Mouse (Mus musculus) kidney, adult 9 months (tissue): ENCODE data around the gene Vegfd.

Source experiments
- DNase-seq: peaks from one replicate; pipeline ENCODE4 v3.0.0; 2022

Vegfd gene

DNA sequence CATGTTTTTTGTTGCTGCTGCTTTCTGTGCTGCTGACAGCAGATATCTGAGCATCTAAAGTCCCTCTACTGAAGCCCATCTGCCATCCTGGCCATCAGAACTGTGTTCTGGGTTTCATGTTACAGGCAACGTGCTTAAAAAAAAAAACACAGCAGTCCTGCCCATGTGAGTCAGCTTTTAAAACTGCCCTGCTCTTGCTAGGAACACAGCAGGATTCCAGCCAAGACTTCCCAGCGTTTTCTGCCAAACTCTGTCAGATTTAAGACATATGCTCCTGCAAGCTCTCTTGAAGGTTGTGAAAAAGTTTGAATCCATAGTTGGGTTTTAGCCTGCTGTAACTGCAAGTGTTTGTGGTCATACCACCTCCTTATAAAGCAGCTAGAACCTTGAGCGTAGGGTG, at the start of gene Vegfd:
TSS of gene Vegfd (plus strand) at position 298 of the 400 bp plus-strand sequence.
- DNase-seq, result peak; percentile 48

DNA sequence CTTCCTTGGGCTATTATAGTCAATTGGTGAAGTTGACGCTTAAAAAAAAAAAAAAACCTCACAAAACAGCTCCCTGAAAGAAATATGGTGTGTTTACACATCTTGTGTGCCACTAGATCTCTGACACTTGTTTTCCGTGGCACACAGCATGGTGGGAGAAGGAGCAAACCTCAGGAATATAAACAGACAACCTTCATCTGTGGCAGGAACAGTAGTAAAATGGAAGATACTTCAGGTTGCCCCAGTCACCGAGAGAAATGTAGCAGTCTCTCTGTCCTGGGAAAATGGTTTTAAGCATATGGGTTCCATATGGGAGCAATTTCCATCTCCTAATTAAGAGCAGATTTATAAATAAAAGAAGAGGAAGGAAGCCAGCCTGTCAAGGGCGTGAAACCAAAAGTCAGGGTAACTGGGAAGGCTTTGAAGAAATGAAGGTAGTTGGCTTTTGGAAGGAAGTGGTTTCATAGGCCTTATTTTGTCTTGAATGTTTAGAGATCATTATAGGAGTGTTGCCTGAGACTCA, 49.7 kb upstream of the Vegfd start:
- no peak for DNase-seq

DNA sequence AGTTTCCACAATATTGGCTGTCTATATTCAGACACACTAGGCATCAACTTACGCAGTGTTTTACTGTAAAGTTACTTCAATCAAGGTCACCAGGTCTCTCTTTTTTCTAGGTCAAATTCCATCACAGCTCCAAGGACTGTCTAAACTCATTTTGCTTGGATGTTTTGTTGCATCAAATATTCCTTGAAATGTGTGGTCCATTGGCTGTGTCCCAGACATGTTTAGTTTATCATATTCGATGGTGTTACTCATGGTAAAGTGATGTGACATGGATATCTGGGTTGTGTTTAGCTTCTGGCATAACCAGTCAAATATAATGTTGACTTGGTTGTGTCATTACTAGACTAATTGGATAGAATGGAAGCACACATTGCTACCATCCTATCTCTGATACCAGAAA, 42.8 kb upstream of the Vegfd start:
- no peak for DNase-seq

DNA sequence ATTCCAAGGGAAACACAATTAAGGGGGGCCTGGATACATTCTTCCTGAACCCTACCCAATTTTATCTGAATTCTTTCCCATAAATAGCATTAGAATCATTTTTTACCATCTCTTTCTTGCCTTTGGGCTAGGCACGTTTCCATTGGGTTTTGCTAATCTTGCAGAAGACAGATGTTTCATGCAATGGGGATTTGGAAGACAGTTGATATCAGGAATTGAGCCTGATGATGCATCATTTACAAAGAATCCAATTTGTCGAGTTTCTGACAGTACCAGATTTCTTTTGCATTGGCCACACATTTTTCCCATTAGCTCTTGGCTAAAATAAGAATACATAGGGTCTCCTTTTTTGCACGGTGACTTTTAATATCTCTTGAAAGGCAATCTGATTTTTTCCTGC, 42.4 kb upstream of the Vegfd start:
- no peak for DNase-seq

DNA sequence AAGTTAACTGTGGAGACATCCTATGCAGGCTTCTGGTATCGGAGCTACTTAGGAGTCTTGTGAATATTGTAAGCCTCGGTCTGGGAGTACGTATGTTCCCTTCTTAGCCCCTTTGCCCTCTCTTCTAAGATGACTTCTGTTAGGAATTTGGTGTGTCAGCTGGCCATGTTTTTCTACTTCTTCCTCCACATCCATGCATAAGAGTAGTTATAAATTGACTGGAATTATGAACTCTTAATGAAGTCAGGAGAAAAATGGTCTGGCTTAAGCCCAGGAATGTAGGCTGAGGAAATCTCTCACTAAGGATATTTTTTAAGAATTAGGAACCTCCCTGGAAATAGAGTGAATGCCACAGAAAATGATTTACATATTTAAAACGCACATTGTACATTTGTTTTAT, 34.6 kb upstream of the Vegfd start:
- no peak for DNase-seq

DNA sequence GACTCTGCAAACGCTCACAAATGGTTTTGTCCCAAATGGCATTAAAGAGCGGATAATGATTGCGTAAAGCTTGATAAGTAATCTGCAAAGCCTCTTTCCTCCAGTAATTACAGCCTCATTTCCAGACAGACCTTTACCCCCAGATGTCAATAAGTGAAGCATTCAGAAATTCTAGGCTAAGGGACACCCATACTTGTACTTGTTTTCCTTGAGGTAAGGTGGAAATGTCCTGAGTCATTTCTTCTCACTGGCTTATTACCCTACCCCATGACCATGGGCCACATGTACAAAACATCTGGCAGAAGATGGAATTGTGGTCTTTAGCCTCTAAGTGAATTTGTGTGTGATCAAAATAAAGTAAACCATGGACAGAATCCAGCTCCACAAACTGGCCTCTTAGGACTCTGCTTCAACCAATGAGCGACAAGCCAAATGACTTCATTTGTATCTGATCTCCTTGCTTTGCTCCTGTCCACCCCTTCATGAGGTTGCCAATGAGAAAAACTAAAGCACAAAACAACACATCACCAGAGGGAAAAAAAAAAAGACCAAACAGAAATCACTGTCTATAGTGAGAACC, 27.7 kb upstream of the Vegfd start:
- DNase-seq, result peak; percentile 8

DNA sequence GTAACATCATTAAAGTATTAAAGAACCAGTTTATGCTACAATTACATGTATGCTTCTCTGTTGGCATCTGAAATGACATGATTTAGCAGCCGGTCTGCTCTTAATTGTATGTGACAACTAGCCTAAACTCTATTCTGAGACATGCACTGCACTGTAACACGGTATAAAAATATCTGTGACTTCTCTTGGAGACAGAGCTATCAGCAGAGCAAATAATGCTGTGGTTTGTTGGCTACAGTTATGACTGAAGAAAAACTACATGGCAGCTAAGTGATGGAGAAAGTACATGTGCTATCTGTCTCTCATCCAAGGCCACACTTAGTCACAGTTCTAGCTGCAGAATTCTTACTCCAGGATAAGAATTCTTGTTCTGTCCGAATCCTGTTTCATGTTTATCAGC, 24.2 kb upstream of the Vegfd start:
- DNase-seq, result no peak

DNA sequence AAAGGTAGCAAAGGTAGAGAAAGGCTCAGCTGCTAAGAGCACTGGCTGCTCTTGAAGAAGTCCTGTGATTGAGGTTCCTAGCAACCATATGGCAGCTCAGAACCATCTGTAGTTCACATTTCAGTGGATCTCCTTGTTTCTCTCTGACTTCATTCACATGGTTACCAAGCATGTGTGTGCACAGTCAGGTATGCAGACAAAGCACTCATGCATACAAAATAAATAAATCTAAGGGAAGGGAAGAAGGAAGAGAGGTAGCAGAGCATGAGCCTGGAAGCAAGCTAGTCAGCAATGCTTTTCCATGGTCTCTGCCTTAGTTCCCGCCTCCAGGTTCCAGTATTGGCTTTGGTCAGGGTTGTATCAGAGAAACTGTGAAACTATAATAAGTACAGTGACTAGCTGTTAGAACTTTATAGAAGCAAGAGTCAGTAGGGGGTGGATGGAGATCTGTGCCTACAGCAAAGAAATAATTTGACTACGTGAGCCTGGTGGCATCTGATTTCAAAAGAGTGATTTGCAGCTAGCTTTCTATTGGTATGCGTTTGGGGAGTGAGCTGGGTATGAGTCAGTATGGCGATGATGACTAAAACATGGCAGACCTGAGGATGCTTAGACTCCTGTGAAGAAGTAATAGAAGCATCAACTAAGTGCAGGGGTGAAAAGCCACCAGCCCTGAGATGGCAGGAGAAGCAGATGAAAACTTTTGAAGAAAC, 7.9 kb upstream of the Vegfd start:
- no peak for DNase-seq

DNA sequence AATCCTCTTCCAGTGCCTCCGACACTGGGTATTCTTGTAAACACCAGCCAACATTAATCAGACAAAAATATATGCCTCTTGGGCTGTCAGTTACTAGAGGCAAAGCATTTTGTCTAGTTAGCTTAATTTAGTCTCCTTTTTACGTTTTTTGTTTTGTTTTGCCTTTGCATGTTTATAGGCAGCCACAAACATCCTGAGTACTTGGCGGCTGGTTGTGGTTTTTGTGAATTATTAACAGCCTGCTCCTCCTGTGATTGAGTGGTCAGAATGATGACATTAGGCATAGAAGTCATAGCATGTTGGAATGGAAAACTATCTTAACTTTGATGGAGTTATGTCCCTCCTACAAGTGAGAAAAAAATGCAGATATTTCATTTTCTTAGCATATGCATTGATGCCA, 2.6 kb upstream of the Vegfd start:
- DNase-seq, result peak; percentile 65

DNA sequence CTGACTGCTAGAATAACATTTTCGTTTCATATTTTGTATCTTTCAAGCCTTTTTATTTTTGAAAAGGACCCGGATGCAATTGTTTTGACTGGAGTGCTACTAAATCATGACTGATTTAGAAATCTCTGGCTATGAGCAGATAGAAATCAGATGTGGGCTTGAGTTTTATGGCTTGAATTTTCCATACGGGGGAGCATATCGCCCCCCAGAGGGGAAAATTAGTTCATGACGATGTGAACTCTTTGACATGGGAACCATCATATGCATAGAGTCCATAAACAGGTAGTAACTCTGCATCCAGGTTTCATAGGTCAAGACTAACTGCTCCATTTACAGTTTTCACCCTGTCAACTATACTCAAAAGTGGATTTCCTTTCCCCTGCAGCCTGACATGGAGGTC, 1.4 kb downstream of the Vegfd start:
- DNase-seq, result peak; percentile 26

DNA sequence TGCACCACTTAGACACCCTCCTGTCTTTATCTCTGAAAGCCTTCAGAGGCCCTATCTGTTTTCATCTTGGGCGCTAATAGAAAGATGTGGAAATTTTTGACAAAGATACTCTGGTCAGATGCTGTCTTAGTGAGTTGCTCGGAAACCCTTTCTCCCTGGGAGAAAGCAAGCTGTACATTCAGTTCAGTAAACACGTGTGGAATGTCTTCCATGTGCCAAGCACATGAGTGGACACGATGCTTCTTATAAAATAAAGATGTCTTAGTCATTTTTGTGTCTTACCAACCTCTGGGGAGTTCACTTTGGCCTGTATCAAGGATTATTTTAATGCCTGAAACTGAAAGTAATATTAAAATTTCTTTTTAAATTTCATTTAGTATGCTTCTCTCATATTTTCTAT, 6.5 kb downstream of the Vegfd start:
- DNase-seq, result no peak

DNA sequence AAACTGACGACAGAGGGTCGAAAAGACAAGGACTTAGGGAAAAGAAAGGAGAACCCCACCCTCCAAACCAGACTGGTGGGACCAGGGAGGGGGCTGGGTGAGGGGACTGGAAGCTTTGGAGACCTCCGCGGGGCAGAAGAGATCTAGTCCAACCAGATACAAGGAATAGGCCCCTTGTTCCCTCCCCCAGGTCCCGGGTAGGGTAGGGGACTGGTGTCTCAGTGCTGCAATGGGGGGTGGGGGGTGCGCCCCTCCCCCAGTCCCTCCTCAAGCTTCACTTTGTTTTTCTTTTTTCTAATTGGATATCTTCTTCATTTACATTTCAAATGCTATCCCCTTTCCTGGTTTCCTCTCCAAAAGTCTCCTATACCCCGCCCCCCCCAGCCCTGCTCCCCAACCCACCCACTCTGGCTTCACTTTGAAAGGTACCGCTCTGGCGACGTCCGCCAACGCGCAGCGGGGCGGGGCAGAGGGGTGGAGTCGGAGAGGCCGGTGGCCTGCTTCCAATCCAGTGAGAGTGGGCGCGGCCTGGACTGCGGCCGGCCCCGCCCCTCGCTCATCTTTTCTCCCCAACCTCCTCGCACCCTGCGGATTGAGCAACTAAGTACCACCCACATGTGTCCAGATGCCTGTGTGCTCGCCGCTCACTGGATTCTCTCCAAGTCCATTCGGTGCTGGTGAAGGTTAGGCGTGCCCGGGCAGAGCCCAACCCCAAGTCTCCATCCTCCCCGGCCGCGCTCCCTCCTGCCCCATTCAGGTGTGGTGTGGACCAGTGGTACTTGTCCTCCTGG, 8.6 kb downstream of the Vegfd start:
- DNase-seq, result peak; percentile 69

DNA sequence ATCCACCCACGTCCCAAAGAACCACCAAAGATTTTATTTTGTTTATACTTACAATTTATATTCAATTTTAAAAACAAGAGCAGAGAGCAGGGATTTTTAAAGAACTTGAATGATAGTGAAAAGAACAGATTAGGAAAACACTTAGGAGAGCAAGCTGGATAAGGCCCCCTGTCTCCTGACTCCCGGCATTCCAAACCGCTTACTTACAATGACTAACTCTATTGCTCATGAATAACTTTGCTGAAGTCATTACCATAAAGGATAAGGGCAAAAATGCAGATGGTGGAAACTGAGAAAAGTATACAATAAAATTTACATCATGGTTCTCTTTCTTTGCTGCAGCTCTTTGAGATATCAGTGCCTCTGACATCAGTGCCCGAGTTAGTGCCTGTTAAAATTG, 20.9 kb downstream of the Vegfd start:
- no peak for DNase-seq

DNA sequence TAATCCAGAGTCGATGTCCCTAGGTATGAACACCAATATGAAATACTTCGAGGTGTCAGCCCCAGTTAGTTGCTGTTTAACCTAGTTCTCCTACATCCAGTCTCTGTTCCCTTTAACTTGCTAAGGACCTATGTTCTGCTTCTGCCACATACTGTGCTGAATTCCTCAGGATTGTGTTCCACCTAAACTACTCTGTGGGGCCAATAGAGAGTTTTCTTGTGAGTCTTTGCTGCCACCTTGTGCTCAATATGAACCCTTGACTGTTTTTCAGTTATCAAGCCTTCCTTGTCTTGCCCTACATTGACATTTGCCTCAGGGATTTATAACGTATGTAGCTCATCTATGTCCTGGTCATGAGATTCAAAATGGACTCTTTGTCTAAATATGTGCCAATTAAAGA, 25.3 kb downstream of the Vegfd start:
- DNase-seq, result peak; percentile 22

DNA sequence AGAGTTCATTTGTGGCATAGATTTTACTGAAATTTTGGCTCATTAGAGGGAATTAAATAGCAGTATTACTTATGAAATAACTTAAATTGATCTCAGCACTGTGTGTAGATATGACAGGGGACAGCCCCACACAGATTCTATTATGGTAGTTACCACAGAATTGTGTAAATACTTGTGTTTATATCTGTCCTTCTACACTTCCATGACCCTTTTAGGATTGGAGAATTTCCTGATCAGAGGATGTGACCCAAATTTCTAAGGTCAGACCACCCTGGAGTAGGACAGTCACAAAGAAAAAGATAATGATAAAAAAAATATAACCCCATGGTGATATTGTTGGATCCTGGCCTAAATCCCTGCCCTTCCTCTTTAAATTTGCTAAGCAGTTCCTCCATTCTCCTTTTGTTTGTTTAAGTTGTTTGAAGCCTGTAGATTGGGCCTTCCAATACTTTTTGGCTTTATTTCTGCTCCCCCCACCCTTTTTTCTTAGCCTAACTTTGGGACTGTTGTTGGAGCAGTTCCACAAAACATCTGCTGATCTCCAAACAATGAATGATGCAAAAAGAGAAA, 32.0 kb downstream of the Vegfd start:
- no peak for DNase-seq

DNA sequence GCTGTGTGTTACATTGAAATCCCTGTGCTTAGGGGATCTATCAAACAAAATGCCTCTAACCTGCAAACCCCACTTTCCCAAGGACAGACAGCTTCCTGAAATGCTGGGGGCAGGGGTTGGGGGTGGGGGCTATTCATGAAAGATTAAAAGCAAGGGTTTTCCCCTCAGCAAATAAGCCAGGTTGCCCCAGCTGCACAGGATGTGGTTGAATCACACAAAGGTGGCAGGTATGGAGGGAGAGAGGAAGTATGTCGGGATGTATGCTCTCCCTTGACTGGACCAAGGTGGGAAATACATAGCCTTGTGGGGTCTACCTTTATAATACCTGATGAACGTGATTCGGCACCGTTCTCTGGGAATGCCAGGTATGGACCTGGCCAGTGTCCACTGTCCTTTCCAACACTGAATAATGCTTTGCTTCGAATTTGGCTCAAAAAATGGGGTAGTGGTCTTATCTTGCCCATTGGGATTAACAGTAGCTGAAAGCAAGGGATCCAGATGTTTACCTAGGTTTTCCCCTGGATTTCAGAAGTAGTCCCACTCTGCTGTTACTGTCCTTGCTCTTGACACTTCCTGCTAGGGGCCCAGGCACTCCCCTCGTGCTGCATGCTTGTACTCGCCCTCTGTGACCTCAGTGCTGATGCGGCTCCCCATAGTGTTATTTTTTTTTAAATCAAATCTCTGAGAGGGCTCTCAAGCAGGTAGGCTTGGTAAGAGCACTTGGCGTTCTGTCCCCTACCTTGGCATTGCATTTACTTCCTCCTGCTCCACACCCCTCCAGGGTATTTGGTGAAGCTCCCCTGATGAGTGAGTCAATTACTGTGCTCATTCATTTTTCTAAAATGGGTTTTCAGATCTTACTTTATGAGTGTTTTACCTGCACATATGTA, 33.2 kb downstream of the Vegfd start:
- DNase-seq, result no peak

DNA sequence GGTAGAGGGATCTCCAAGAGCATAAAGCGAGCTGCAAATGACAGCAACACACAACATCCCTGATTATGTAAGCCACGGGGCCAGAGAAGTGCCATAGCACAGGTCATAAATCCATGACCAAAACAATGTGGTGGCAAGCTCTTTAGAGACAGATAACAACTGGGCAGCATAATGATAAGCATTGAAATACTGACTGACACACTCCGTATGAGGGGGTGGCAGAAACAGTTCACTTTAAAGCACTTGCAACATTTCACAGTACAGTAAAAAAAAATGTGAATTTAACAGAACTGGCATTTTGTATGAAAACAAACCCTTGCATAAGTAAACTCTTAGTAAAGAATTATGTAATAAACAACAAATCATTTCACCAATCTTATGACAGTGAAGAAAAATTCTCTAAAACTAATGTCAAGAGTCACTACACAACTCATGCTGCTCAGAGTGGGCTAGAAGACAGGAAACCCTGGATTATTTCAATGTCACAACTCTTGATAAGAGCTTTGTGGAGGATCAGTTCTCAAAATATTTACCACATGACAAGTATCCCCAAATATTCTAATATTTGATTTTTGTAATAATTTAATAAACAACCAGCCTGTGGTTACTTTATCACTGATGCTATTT, 35.2 kb downstream of the Vegfd start:
- DNase-seq, result no peak

DNA sequence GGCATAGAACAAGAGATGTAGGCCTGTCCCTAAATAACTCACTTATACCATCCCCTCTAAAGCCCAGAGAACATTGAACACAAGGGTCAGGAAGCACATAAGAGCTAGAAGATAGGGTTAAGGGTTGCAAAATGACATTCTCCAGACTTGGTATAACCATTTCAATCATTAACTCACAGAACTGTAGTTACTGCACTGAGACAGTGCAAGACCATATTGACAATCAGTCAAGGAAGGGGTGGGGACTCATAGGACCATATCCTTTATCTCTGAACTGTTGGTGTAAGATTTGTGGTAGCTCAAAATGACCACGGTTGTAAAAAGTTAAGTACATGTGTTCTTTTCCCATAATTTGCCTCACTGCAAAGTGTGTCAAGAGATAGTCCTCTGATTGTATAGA, 37.4 kb downstream of the Vegfd start:
- DNase-seq, result no peak

DNA sequence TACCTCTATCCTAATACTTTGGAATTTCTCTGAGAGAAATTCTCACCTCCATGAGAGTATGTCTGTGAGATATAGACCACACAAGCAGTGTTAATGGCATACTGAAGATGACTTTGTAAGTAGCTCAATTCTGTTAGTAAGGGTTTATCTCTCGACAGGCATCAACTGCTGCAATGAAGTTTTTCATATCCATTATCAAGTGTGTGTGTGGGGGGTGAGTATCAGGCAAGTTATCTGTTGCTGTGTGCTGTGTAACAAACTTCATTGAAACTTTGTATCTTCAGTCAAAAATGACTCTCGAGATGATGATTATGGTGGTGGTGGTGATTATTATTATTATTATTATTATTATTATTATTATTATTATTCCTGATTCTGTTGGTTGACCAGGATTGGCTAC, 43.6 kb downstream of the Vegfd start:
- DNase-seq, result no peak

DNA sequence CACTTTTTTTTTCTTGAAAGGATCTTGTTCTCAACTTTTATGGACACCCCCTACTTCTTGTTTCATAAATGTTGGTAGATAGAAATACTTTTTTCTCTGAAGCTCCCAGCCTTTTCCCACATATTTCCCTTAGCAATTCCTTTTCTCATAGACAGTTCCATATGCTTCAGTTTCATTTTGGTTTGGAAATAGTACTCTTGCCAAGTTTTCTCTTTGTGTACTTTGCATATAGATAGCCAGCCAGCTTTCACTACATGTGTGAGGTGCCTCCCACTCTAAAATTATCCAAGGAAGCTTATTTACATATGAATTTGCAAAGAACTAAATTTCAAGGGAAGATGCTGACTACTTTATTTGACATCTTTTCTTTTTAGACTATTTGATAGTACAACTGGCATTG, 44.8 kb downstream of the Vegfd start:
- no peak for DNase-seq

DNA sequence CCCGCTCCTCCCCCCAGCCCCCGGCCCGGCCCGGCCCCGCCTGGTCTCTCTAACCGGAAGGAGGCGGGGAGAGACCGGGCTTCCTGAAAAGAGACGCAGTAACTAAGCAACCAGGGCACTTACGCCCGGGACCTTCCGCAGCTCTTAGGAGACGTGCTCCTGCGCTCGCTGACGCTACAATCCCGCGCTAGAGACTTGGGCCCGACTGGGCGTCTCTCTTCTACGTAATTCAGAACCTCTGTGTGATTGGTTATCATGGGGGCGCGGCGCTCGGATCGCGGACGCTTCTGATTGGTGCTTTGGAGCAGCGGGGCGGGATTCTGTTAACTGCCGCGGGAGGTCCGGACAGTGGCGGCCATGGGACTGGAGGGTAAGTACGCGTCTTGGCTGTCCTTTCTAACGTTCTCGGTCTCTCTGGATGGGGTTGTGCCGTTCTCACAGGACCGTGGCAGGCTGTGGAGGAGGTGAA, 46.3 kb downstream of the Vegfd start, which contains the start of gene Piga:
TSS of gene Piga (plus strand) at position 317 of the 469 bp plus-strand sequence.
- peak; percentile 97 for DNase-seq

DNA sequence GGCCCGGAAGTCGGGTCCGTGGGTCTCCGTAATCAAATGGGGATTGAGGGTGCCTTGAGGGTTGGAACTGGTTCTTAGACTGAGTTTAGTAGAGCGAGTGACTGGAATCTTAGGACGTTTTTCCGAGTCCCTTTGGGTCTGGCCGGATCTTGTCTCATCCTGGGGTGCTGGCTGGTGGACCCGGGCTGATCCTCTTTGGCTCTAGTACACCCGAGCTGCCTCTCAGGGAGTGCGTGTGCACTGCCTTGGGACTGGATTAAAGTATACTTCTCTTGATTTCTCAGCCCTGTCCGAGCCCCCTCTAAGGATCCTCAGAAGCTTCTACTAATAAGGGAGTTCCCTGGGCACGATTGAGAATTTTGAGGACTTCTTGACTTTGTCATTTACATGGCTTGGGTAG, 46.8 kb downstream of the Vegfd start:
- DNase-seq, result no peak
